Mouse (Mus musculus): ENCODE measurements around the gene Kiz. TPM values are rescaled to one million over a fixed set of nuclear protein-coding genes. Genes with fewer than 3 reads are reported as not detected.

The Kiz gene
- polyA plus RNA-seq, 1 experiment from 2014 or later = 31.0 TPM

DNA sequence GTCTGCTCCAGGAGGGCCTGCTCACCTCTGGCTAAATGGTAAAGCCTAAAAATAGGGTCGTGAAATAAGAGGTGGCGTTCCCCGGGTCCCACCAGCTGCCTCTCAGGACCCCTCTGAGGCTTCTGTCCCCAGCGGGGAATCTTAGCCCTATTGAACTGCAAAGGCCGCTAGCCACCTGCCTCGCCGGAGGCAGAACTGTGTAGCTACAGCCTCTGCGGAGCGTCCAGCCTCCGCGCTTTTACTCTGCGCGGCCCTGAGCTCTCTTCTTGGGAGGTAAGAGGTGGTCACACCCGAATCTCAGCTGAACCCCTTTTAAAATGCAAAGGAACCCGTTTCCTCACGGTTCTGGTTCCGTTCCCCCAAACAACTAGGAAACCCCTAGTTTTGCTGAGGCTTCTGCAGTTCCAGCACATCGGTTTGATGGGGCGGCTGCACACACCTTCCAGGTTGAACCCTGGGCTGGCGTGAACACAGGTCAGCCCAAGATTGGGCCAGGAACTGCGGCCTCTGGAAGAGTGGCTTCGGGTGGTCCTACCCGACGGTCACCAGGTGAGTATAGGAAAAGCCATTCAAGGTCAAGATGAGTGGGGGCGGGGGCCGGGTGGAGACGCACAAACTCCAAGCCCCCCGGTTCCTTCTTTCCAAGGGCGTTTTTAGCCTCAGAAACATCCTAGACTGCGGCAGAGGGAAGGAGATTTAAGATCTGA, 16.9 kb upstream of the Kiz start:
- 0 out of 2 replicates have a peak overlapping the region, but pooled peaks have one; percentile 39 for H3K27ac ChIP-seq (ENCODE audit: low read depth, low read length)
- ATAC-seq (ENCODE audit: insufficient read depth, low FRiP score, low TSS enrichment) (no peak), DNase-seq (ENCODE audit: low spot score) (peak; percentile 60)
- peak overlapping the region; percentile 28 for H3K4me3 ChIP-seq (ENCODE audit: low read depth, low read length)
- peak overlapping the region; percentile 27 for H3K4me2 ChIP-seq (ENCODE audit: low read depth)
- no peaks in the 10 kb centered on the region for H3K9me3 ChIP-seq (ENCODE audit: control insufficient read depth, low read length)
- peak overlapping the region; percentile 31 for H3K9ac ChIP-seq (ENCODE audit: low read length)
- peaks cover 17% of the 10 kb centered on the region for H3K4me1 ChIP-seq (ENCODE audit: control insufficient read depth, insufficient read depth, low read length)
- H3K36me3 ChIP-seq (ENCODE audit: control insufficient read depth, insufficient read depth, low read length) = no peaks in the 10 kb centered on the region
- H3K27me3 ChIP-seq (ENCODE audit: control insufficient read depth, insufficient read depth, low read length) = peaks cover 76% of the 10 kb centered on the region
- WGBS = 1% methylated on average over 30 of the region's 30 CpGs

- DNase-seq (ENCODE audit: low spot score) (peak; percentile 59), ATAC-seq (ENCODE audit: insufficient read depth, low FRiP score, low TSS enrichment) (no peak)
- H3K9ac ChIP-seq (ENCODE audit: low read length) = peak overlapping the region; percentile 31
- WGBS = 2% methylated on average over 36 of the region's 36 CpGs
- peak overlapping the region; percentile 27 for H3K4me2 ChIP-seq (ENCODE audit: low read depth)
- no peaks in the 10 kb centered on the region for H3K36me3 ChIP-seq (ENCODE audit: control insufficient read depth, insufficient read depth, low read length)
- H3K27me3 ChIP-seq (ENCODE audit: control insufficient read depth, insufficient read depth, low read length) = peaks cover 76% of the 10 kb centered on the region
- H3K9me3 ChIP-seq (ENCODE audit: control insufficient read depth, low read length) = no peaks in the 10 kb centered on the region
- peak overlapping the region; percentile 28 for H3K4me3 ChIP-seq (ENCODE audit: low read depth, low read length)
- H3K27ac ChIP-seq (ENCODE audit: low read depth, low read length) = 0 out of 2 replicates have a peak overlapping the region, but pooled peaks have one; percentile 39
- H3K4me1 ChIP-seq (ENCODE audit: control insufficient read depth, insufficient read depth, low read length) = peaks cover 17% of the 10 kb centered on the region
Observed at GRCm38 (mm10) chr2:146839303-146840030, 16.2 kb upstream of the Kiz start.

DNA sequence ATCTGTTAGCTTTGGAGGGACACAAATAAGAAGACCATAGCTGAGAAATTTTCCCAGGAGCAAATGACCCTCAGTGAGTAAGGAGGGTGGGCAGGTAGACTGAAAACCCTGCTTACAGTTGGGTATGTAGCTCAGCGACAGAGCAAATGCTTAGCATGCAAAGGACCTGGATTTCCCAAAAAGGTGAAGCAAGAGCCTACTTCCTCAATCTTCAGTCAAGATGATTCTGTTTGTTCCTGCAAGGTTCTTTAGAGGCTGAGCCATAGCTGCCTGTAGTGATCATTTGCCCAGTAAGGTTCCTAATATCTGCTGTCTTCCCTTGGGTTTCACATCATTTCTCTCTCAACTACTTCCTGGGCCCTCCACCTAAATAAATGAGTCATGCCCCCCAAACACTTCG, 7.8 kb upstream of the Kiz start:
- Histone ChIP-seq H3K27me3 (ENCODE audit: control insufficient read depth, insufficient read depth, low read length) (no peaks in the 10 kb centered on the region), H3K9ac (ENCODE audit: low read length) (no peak overlapping the region), H3K4me3 (ENCODE audit: low read depth, low read length) (no peak overlapping the region), H3K9me3 (ENCODE audit: control insufficient read depth, low read length) (no peaks in the 10 kb centered on the region), H3K27ac (ENCODE audit: low read depth, low read length) (no peak overlapping the region), H3K4me1 (ENCODE audit: control insufficient read depth, insufficient read depth, low read length) (no peaks in the 10 kb centered on the region), H3K36me3 (ENCODE audit: control insufficient read depth, insufficient read depth, low read length) (no peaks in the 10 kb centered on the region), H3K4me2 (ENCODE audit: low read depth) (no peak overlapping the region)
- ATAC-seq (ENCODE audit: insufficient read depth, low FRiP score, low TSS enrichment) = no peak
- 94% methylated on average over 2 of the region's 2 CpGs for WGBS
- no peak for DNase-seq (ENCODE audit: low spot score)

GRCm38 (mm10) chr2:146856120-146856519, 456 bp downstream of the Kiz start:
- Histone ChIP-seq H3K27me3 (ENCODE audit: control insufficient read depth, insufficient read depth, low read length) (no peaks in the 10 kb centered on the region), H3K36me3 (ENCODE audit: control insufficient read depth, insufficient read depth, low read length) (no peaks in the 10 kb centered on the region), H3K9ac (ENCODE audit: low read length) (peak overlapping the region; percentile 82), H3K27ac (ENCODE audit: low read depth, low read length) (peak overlapping the region; percentile 70; the same call in 1 of the 2 replicates), H3K9me3 (ENCODE audit: control insufficient read depth, low read length) (no peaks in the 10 kb centered on the region), H3K4me3 (ENCODE audit: low read depth, low read length) (peak overlapping the region; percentile 79), H3K4me1 (ENCODE audit: control insufficient read depth, insufficient read depth, low read length) (no peaks in the 10 kb centered on the region), H3K4me2 (ENCODE audit: low read depth) (peak overlapping the region; percentile 69)
- ATAC-seq (ENCODE audit: insufficient read depth, low FRiP score, low TSS enrichment) (peak; percentile 45; the same call in 1 of the 2 replicates), DNase-seq (ENCODE audit: low spot score) (no peak)
- WGBS = 5% methylated on average over 11 of the region's 11 CpGs

DNA sequence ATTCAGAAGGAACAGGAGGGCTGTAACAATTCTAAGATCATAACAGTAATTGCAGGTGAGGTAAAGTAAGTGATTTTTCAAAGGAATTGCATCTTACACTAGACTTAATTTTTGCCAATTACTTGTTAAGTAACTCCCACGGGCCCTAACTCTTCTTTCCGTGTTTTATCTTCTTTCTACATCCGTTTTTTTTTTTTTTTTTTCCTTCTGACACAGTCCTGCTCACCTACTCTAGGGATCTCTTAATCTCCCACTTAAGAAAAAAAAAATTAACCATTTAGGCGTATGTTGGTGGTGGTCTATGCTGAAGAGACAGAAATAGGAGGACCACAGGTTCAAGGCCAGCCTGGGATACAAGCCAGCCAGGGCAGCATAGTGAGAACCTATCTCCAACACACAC, 1.2 kb downstream of the Kiz start:
- no peak overlapping the region for H3K4me2 ChIP-seq (ENCODE audit: low read depth)
- H3K27ac ChIP-seq (ENCODE audit: low read depth, low read length) = no peak overlapping the region
- H3K9me3 ChIP-seq (ENCODE audit: control insufficient read depth, low read length) = no peaks in the 10 kb centered on the region
- H3K36me3 ChIP-seq (ENCODE audit: control insufficient read depth, insufficient read depth, low read length) = no peaks in the 10 kb centered on the region
- H3K27me3 ChIP-seq (ENCODE audit: control insufficient read depth, insufficient read depth, low read length) = no peaks in the 10 kb centered on the region
- ATAC-seq (ENCODE audit: insufficient read depth, low FRiP score, low TSS enrichment) = no peak
- 85% methylated on average over 4 of the region's 4 CpGs for WGBS
- H3K4me1 ChIP-seq (ENCODE audit: control insufficient read depth, insufficient read depth, low read length) = peaks cover 3% of the 10 kb centered on the region; the same call in 1 of the 2 replicates
- no peak overlapping the region for H3K9ac ChIP-seq (ENCODE audit: low read length)
- DNase-seq (ENCODE audit: low spot score) = no peak
- no peak overlapping the region for H3K4me3 ChIP-seq (ENCODE audit: low read depth, low read length)

- 79% methylated on average over 3 of the region's 3 CpGs for WGBS
- Histone ChIP-seq H3K36me3 (ENCODE audit: control insufficient read depth, insufficient read depth, low read length) (no peaks in the 10 kb centered on the region), H3K27ac (ENCODE audit: low read depth, low read length) (no peak overlapping the region), H3K9me3 (ENCODE audit: control insufficient read depth, low read length) (no peaks in the 10 kb centered on the region), H3K4me3 (ENCODE audit: low read depth, low read length) (no peak overlapping the region), H3K4me2 (ENCODE audit: low read depth) (no peak overlapping the region), H3K9ac (ENCODE audit: low read length) (no peak overlapping the region), H3K4me1 (ENCODE audit: control insufficient read depth, insufficient read depth, low read length) (peaks cover 3% of the 10 kb centered on the region; the same call in 1 of the 2 replicates), H3K27me3 (ENCODE audit: control insufficient read depth, insufficient read depth, low read length) (no peaks in the 10 kb centered on the region)
- DNase-seq (ENCODE audit: low spot score) = no peak
- ATAC-seq (ENCODE audit: insufficient read depth, low FRiP score, low TSS enrichment) = no peak
Observed at GRCm38 (mm10) chr2:146865781-146866180, 10.1 kb downstream of the Kiz start.

DNA sequence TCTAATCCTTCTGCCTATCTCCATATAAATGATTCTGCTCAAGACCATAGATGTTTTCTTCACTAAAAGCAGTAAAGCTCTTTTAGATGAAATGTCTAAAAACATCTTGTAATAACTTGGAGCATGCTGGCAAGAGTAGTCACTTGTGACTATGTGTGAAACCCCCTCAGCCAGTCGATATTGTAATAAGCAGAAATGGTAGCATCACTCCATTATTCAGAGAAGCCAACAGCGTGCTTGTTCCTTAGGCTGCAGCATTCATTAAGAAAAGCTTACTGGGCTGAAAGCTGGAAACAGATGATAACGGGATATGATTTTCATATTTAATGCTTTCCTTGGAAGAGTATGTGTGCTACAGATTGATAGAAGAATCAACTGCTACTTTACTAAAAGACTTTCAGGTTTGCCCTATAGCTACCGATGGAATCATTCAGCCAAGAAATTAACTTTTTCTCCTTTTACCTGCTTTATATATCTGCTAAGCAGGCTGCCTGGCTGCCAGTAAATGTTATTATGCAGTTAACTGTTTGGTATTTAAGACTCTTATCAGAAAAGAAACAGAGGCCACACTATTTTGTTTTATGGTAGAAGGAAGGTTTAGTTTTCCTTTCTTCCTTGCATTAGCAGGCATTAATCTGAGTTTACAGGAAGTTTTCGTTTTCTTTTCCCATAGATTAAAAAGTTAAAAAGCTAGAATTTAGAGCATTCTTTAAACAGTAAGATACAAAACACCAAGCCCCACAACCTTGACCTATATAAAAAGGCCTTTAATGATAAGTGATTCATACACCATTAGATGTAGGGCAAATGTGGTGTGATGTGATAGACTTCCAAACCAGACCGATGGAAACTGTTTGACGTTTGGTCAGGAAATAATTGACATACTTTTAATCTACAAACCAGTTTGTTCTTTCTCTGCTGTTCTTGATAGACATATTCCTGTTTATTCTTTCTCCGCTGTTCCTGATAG, 15.9 kb downstream of the Kiz start:
- Histone ChIP-seq H3K27ac (ENCODE audit: low read depth, low read length) (no peak overlapping the region), H3K9ac (ENCODE audit: low read length) (no peak overlapping the region), H3K4me3 (ENCODE audit: low read depth, low read length) (no peak overlapping the region), H3K36me3 (ENCODE audit: control insufficient read depth, insufficient read depth, low read length) (no peaks in the 10 kb centered on the region), H3K9me3 (ENCODE audit: control insufficient read depth, low read length) (no peaks in the 10 kb centered on the region), H3K27me3 (ENCODE audit: control insufficient read depth, insufficient read depth, low read length) (no peaks in the 10 kb centered on the region), H3K4me1 (ENCODE audit: control insufficient read depth, insufficient read depth, low read length) (no peaks in the 10 kb centered on the region), H3K4me2 (ENCODE audit: low read depth) (no peak overlapping the region)
- no peak for DNase-seq (ENCODE audit: low spot score)
- 93% methylated on average over 8 of the region's 8 CpGs for WGBS
- ATAC-seq (ENCODE audit: insufficient read depth, low FRiP score, low TSS enrichment) = no peak

- no peak overlapping the region for H3K4me2 ChIP-seq (ENCODE audit: low read depth)
- 82% methylated on average over 3 of the region's 3 CpGs for WGBS
- no peaks in the 10 kb centered on the region for H3K27me3 ChIP-seq (ENCODE audit: control insufficient read depth, insufficient read depth, low read length)
- H3K4me1 ChIP-seq (ENCODE audit: control insufficient read depth, insufficient read depth, low read length) = no peaks in the 10 kb centered on the region
- DNase-seq (ENCODE audit: low spot score) = no peak
- H3K4me3 ChIP-seq (ENCODE audit: low read depth, low read length) = no peak overlapping the region
- H3K36me3 ChIP-seq (ENCODE audit: control insufficient read depth, insufficient read depth, low read length) = no peaks in the 10 kb centered on the region
- no peak overlapping the region for H3K27ac ChIP-seq (ENCODE audit: low read depth, low read length)
- no peak for ATAC-seq (ENCODE audit: insufficient read depth, low FRiP score, low TSS enrichment)
- H3K9ac ChIP-seq (ENCODE audit: low read length) = no peak overlapping the region
- H3K9me3 ChIP-seq (ENCODE audit: control insufficient read depth, low read length) = no peaks in the 10 kb centered on the region
Observed at GRCm38 (mm10) chr2:146872697-146873096, 17.0 kb downstream of the Kiz start.
